Mouse (Mus musculus): ENCODE results near the gene Stxbp5l. TPM values are rescaled to one million over a fixed set of nuclear protein-coding genes. Genes with fewer than 3 reads are reported as not detected.

Gene Stxbp5l
- 0.12 and 0.39 TPM in 2 replicates for polyA plus RNA-seq (2015; fragmentation: Nextera tagmentation; extraction: Ambion mirVana)

- peaks cover 15% of the 10 kb centered on the region for H3K4me1 ChIP-seq
Measured at GRCm38 (mm10) chr16:37384821-37385344, at the start of gene Stxbp5l. Gene Stxbp5l (minus strand): TSS chr16:37384962.

DNA sequence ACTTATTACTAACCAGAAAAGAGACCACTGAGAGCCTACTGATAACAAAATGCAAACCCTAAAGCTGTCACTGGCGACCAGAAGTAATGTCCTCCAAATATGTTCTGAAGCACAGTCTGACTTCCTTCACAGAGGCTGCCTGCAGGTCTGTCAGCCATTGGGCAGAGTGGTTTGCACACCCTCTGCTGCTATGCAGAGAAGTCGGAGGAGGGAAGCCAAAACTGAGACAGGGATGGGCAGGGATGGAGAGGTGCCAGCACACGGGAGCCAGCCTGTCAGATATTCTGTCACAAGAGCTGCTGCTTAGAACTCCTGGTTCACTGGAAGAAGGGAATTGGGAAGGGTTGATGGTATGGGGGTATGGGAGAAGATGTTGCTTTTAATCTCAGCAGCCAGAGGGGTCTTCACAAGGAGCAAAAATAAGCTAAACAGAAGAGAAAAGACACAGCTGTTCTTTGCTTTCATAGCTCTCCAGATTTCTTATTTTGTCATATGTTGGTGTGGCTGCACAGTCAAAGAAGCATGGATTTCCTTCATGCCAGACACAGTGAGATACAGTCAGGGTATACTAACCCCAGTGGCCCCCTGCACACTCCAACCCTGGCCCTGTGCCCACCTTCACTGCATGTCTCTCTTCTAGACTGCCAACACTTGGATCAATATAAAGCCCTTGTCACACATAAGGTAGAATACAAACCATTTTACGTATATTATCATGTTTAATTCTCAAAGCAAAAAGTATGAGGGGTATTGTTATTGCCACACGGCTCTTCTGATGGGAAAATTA, 48.8 kb upstream of the Stxbp5l start:
- H3K4me1 ChIP-seq = no peaks in the 10 kb centered on the region
- no peak overlapping the region for H3K27ac ChIP-seq
- no peaks in the 10 kb centered on the region for H3K36me3 ChIP-seq
- no peaks in the 10 kb centered on the region for H3K9me3 ChIP-seq
- H3K4me2 ChIP-seq = no peak overlapping the region
- no peaks in the 10 kb centered on the region for H3K27me3 ChIP-seq
- ATAC-seq (ENCODE audit: insufficient number of reproducible peaks, insufficient read depth, low FRiP score, low TSS enrichment, low read depth) = no peak
- H3K4me3 ChIP-seq = no peak overlapping the region
- WGBS = 64% methylated on average over 5 of the region's 5 CpGs
- H3K9ac ChIP-seq = no peak overlapping the region; the same call in 1 of the 2 replicates

More at GRCm38 (mm10) chr16:37384821-37385344, at the start of gene Stxbp5l:
- Histone ChIP-seq H3K36me3 (no peaks in the 10 kb centered on the region), H3K4me3 (peak within 1 kb of the TSS; percentile 51), H3K27ac (no peak within 1 kb of the TSS), H3K9me3 (no peaks in the 10 kb centered on the region), H3K9ac (peak within 1 kb of the TSS; percentile 41; the same call in 1 of the 2 replicates), H3K27me3 (peaks cover 27% of the 10 kb centered on the region), H3K4me2 (peak within 1 kb of the TSS; percentile 97)
- WGBS = under 1% methylated on average over 33 of the region's 33 CpGs
- peak; percentile 93 for ATAC-seq (ENCODE audit: insufficient number of reproducible peaks, insufficient read depth, low FRiP score, low TSS enrichment, low read depth)

DNA sequence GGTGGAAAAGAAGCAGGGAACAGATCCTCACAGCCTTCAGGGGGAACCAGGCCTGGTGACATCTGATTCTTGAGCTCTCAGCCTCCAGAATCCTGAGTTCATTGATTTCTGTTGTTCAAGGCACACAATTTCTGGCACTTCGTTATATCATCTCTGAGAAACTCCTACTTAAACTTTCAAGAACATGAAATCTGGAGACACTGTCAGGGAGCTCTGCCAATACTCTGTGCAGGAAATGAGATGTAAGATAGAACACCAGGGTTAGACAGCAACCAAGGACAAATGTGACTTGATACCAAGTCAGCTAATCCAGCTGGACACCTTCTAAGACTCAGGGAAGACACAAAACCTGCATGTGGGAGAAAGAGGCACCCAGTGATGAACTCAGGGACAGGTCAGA, 40.7 kb upstream of the Stxbp5l start:
- Histone ChIP-seq H3K9me3 (no peaks in the 10 kb centered on the region), H3K27ac (no peak overlapping the region), H3K27me3 (no peaks in the 10 kb centered on the region), H3K4me3 (no peak overlapping the region), H3K36me3 (no peaks in the 10 kb centered on the region), H3K4me2 (no peak overlapping the region), H3K4me1 (no peaks in the 10 kb centered on the region), H3K9ac (no peak overlapping the region)
- 76% methylated on average over 1 of the region's 1 CpGs for WGBS
- ATAC-seq (ENCODE audit: insufficient number of reproducible peaks, insufficient read depth, low FRiP score, low TSS enrichment, low read depth) = no peak

- Histone ChIP-seq H3K27me3 (no peaks in the 10 kb centered on the region), H3K9ac (no peak overlapping the region)
- WGBS = 82% methylated on average over 5 of the region's 5 CpGs
Measured at GRCm38 (mm10) chr16:37422874-37423273, 38.1 kb upstream of the Stxbp5l start.

DNA sequence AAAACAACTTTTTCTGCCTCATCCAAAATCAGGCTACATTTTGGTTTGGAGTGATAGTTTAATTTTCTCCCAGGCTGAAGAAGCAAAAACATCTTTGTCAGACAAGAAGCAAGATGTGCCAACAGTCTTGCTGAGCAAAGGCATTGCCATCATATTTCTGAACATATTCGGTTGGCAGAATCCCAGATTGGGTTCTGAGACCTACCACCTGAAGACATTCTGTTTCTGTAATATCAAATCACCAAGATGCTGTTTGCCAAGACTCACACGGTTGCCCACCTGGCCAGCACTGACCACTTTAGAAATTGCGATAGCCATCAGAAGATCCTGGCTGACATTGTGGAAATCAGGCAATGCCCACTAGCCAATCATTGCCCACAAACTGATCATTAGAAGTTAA, 37.1 kb upstream of the Stxbp5l start:
- H3K9me3 ChIP-seq = no peaks in the 10 kb centered on the region
- H3K27me3 ChIP-seq = no peaks in the 10 kb centered on the region
- H3K9ac ChIP-seq = no peak overlapping the region
- no peak overlapping the region for H3K4me2 ChIP-seq
- no peaks in the 10 kb centered on the region for H3K4me1 ChIP-seq
- 83% methylated on average over 3 of the region's 3 CpGs for whole genome bisulfite sequencing
- H3K27ac ChIP-seq = no peak overlapping the region
- H3K36me3 ChIP-seq = no peaks in the 10 kb centered on the region
- ATAC-seq (ENCODE audit: insufficient number of reproducible peaks, insufficient read depth, low FRiP score, low TSS enrichment, low read depth) = no peak
- no peak overlapping the region for H3K4me3 ChIP-seq

More at GRCm38 (mm10) chr16:37422874-37423273, 38.1 kb upstream of the Stxbp5l start:
- H3K27ac ChIP-seq = no peak overlapping the region
- H3K9me3 ChIP-seq = no peaks in the 10 kb centered on the region
- no peak overlapping the region for H3K4me2 ChIP-seq
- no peak for ATAC-seq (ENCODE audit: insufficient number of reproducible peaks, insufficient read depth, low FRiP score, low TSS enrichment, low read depth)
- no peaks in the 10 kb centered on the region for H3K4me1 ChIP-seq
- H3K4me3 ChIP-seq = no peak overlapping the region
- no peaks in the 10 kb centered on the region for H3K36me3 ChIP-seq

DNA sequence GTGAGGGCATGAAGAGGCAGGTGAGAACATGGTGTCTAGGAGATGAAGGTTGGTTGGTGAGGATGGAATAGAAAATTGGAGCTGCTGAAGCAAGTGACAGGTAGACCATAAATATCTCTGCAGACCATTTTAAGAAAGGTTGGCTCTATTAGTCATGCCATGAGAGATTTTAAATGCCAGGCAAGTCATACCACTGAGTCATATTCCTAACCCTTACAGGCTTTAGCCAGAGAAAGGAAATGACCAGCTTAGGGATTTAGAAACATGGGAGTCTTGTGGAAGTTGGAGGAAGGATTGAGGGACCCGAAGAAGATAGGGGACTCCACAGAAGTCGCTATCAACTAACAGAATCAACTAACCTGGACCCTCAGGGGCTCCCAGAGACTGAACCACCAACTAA, 35.8 kb upstream of the Stxbp5l start:
- no peak for ATAC-seq (ENCODE audit: insufficient number of reproducible peaks, insufficient read depth, low FRiP score, low TSS enrichment, low read depth)
- 78% methylated on average over 2 of the region's 2 CpGs for WGBS
- no peaks in the 10 kb centered on the region for H3K4me1 ChIP-seq
- no peaks in the 10 kb centered on the region for H3K27me3 ChIP-seq
- H3K9me3 ChIP-seq = no peaks in the 10 kb centered on the region
- H3K4me2 ChIP-seq = no peak overlapping the region
- H3K36me3 ChIP-seq = no peaks in the 10 kb centered on the region
- no peak overlapping the region for H3K4me3 ChIP-seq
- no peak overlapping the region for H3K9ac ChIP-seq
- H3K27ac ChIP-seq = no peak overlapping the region

DNA sequence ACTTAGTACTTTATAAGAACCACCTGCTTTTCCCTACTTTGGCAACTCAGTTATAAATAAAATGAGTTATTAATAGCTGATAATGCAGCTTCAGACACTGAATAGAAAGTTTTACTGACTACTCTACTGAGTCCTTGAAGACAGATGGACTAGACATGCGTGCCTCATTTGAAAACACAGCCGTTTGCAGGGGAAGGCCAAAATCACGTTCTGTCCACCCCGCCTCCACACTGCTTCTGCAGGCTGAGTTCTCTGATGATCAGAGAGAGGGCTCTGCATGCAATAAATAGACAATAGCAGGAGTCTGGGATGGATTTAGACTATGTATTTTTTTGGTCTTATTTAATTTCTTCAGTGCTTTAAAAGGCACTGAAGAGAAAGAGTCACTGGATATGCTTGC, 20.8 kb upstream of the Stxbp5l start:
- 46% methylated on average over 4 of the region's 4 CpGs for WGBS
- H3K4me3 ChIP-seq = no peak overlapping the region

DNA sequence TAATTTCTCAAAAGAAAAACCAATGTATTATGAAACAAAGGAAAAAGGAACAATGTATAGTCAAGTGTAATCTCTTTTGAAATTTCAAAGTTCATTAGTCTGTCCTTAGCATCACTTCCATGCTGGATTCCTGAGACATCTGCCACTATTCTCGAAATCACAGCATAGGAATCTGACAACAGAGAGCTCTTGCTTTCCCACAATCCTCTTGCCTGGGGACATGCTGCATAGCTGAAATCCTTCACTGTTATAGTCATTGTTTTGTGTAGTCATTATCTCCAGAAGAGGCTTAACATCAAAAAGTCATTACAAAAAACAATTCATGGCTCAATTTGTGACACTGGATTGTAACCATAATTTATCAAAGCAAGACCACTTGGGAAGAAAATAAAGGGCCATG, 20.2 kb upstream of the Stxbp5l start:
- no peaks in the 10 kb centered on the region for H3K27me3 ChIP-seq
- no peak overlapping the region for H3K9ac ChIP-seq
- H3K9me3 ChIP-seq = no peaks in the 10 kb centered on the region
- no peaks in the 10 kb centered on the region for H3K4me1 ChIP-seq
- no peak overlapping the region for H3K4me2 ChIP-seq
- no peak for ATAC-seq (ENCODE audit: insufficient number of reproducible peaks, insufficient read depth, low FRiP score, low TSS enrichment, low read depth)
- H3K27ac ChIP-seq = no peak overlapping the region
- no peak overlapping the region for H3K4me3 ChIP-seq
- no peaks in the 10 kb centered on the region for H3K36me3 ChIP-seq
- WGBS = 13% methylated on average over 1 of the region's 1 CpGs

More for the DNA sequence above, 20.8 kb upstream of the Stxbp5l start:
- H3K36me3 ChIP-seq = no peaks in the 10 kb centered on the region
- H3K9me3 ChIP-seq = no peaks in the 10 kb centered on the region
- no peaks in the 10 kb centered on the region for H3K4me1 ChIP-seq
- H3K27me3 ChIP-seq = no peaks in the 10 kb centered on the region
- H3K4me2 ChIP-seq = no peak overlapping the region
- H3K9ac ChIP-seq = no peak overlapping the region
- no peak overlapping the region for H3K27ac ChIP-seq
- no peak for ATAC-seq (ENCODE audit: insufficient number of reproducible peaks, insufficient read depth, low FRiP score, low TSS enrichment, low read depth)

DNA sequence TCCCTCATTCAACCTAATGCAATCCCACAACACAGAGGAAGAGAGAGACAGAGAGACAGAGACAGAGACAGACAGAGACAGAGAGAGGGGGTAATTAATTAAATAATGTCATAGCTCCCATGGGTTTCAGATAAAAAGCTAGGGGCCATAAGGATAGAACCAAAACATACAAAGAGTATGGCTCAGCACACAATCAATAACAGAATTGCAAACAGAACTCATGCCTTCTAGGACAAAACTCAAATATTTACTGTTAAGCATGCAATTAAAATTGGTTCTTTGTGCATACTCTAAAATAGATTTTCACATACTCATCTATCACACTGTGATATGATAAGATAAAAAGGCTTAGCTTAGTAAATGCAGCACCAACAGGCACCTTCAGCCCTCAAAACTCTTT, 5.2 kb upstream of the Stxbp5l start:
- Histone ChIP-seq H3K4me2 (no peak overlapping the region), H3K9ac (no peak overlapping the region), H3K4me1 (peaks cover 4% of the 10 kb centered on the region), H3K4me3 (no peak overlapping the region), H3K27ac (no peak overlapping the region), H3K9me3 (no peaks in the 10 kb centered on the region), H3K27me3 (peaks cover 4% of the 10 kb centered on the region), H3K36me3 (no peaks in the 10 kb centered on the region)
- ATAC-seq (ENCODE audit: insufficient number of reproducible peaks, insufficient read depth, low FRiP score, low TSS enrichment, low read depth) = no peak

- no peak for ATAC-seq (ENCODE audit: insufficient number of reproducible peaks, insufficient read depth, low FRiP score, low TSS enrichment, low read depth)
- no peak overlapping the region for H3K27ac ChIP-seq
- no peaks in the 10 kb centered on the region for H3K9me3 ChIP-seq
- peaks cover 10% of the 10 kb centered on the region for H3K27me3 ChIP-seq
- H3K36me3 ChIP-seq = no peaks in the 10 kb centered on the region
- H3K9ac ChIP-seq = no peak overlapping the region
- H3K4me3 ChIP-seq = no peak overlapping the region
- H3K4me2 ChIP-seq = no peak overlapping the region
- 84% methylated on average over 4 of the region's 4 CpGs for WGBS
- H3K4me1 ChIP-seq = peaks cover 9% of the 10 kb centered on the region
Measured at GRCm38 (mm10) chr16:37389201-37389905, 4.6 kb upstream of the Stxbp5l start.

DNA sequence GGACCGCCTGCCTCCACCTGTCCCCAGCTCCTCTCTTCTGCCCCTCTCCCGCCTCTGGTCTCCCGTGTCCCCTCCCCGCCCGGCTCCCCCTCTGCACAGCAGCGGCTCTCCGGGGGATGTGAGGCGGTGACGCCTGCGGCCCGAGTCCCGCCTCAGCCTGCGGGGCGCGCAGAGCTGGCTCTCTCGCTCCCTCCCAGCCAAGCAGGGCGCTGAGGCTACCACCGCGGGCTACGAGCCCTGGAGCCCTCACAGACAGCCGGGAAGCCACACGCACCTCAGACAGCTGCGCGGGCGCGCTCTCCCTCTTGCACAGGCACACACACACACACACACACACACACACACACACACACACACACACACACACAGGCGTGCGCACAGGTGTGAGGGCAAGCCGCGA, 393 bp downstream of the Stxbp5l start:
- Histone ChIP-seq H3K36me3 (no peaks in the 10 kb centered on the region), H3K27me3 (peaks cover 27% of the 10 kb centered on the region), H3K4me3 (peak overlapping the region; percentile 51), H3K4me2 (peak overlapping the region; percentile 97), H3K9ac (peak overlapping the region; percentile 41; the same call in 1 of the 2 replicates), H3K9me3 (no peaks in the 10 kb centered on the region), H3K27ac (no peak overlapping the region), H3K4me1 (peaks cover 15% of the 10 kb centered on the region)
- peak; percentile 68; the same call in 1 of the 2 replicates for ATAC-seq (ENCODE audit: insufficient number of reproducible peaks, insufficient read depth, low FRiP score, low TSS enrichment, low read depth)
- 0% methylated on average over 24 of the region's 30 CpGs for WGBS

Measured in embryonic facial prominence, embryonic 13.5 days (tissue).